Mouse (Mus musculus) ES-E14 (cell line): ENCODE data around the gene E2f2. TPM values are rescaled to one million over a fixed set of nuclear protein-coding genes. Genes with fewer than 3 reads are reported as not detected.
A peak's percentile ranks its signal among the peaks of the same experiment; 100 is the strongest.

Experiments
- DNase-seq: peaks from one replicate; pipeline ENCODE4 v3.0.0-alpha.2; 2013; ENCODE audit warnings: low read depth, low spot score
- H3K27ac ChIP-seq: 2 replicates; pipeline ENCODE4 v1.5.1; 2012; ENCODE audit warnings: low read depth, mild to moderate bottlenecking, low read length, moderate library complexity, mixed read lengths; ENCODE audit not compliant: poor library complexity, insufficient read depth, severe bottlenecking
- H3K36me3 ChIP-seq: 2 replicates; pipeline ENCODE4 v1.6.1; 2012; ENCODE audit warnings: mild to moderate bottlenecking, low read length, moderate library complexity, mixed read lengths; ENCODE audit not compliant: control insufficient read depth, poor library complexity, insufficient read depth, severe bottlenecking
- H3K4me1 ChIP-seq, 2 experiments: fragments of 150-350 bp in 1 of 2; sonication (generic) in 1 of 2; 2 replicates each; pipeline ENCODE4 v1.6.1; 2012; ENCODE audit warnings: low read length in 2 of 2, mild to moderate bottlenecking in 1 of 2, mixed read lengths in 1 of 2; ENCODE audit not compliant: control insufficient read depth in 2 of 2, insufficient read depth in 2 of 2, poor library complexity in 1 of 2
- H3K4me3 ChIP-seq, 2 experiments: fragments of 150-350 bp in 1 of 2; sonication (generic) in 1 of 2; 2 replicates each; pipeline ENCODE4 v1.5.1; 2012; ENCODE audit warnings: low read length in 2 of 2, low read depth in 1 of 2, mild to moderate bottlenecking in 1 of 2, mixed read lengths in 1 of 2; ENCODE audit not compliant: insufficient read depth in 1 of 2, poor library complexity in 1 of 2, severe bottlenecking in 1 of 2
- H3K9ac ChIP-seq: 2 replicates; pipeline ENCODE4 v1.6.1; 2012; ENCODE audit warnings: low read depth, mild to moderate bottlenecking, low read length, mixed read lengths; ENCODE audit not compliant: poor library complexity, insufficient read depth, severe bottlenecking
- H3K9me3 ChIP-seq: fragments of 150-350 bp; sonication (generic); 2 replicates; pipeline ENCODE4 v1.6.1; 2012; ENCODE audit warnings: low read depth, mild to moderate bottlenecking, low read length; ENCODE audit not compliant: control insufficient read depth, insufficient read depth
- CHD2 ChIP-seq: IDR thresholded peaks from 2 replicates; pipeline ENCODE4 v1.6.1; 2014; ENCODE audit warnings: mild to moderate bottlenecking, low read depth, low read length, inconsistent platforms
- HCFC1 ChIP-seq: IDR thresholded peaks from 2 replicates; pipeline ENCODE4 v1.6.1; 2012; ENCODE audit warnings: low read length, inconsistent platforms, borderline replicate concordance; ENCODE audit not compliant: insufficient read depth
- MAFK ChIP-seq: IDR thresholded peaks from 2 replicates; pipeline ENCODE4 v1.6.1; 2014; ENCODE audit warnings: mild to moderate bottlenecking, low read depth, low read length, inconsistent platforms; ENCODE audit not compliant: insufficient read depth
- ZC3H11A ChIP-seq: IDR thresholded peaks from 2 replicates; pipeline ENCODE4 v1.6.1; 2012; ENCODE audit warnings: low read depth, mild to moderate bottlenecking, inconsistent platforms, low read length, borderline replicate concordance
- ZNF384 ChIP-seq: IDR thresholded peaks from 2 replicates; pipeline ENCODE4 v1.6.1; 2012; ENCODE audit warnings: low read depth, low read length, inconsistent platforms
- in situ Hi-C, 2 experiments: fragments of 600-800 bp; cut with MboI; formaldehyde crosslinking; loops; one replicate each; pipeline ENCODE4 v1.15.1; 2025; ENCODE audit warnings: low sequenced_read_pairs in 2 of 2, inconsistent platforms in 1 of 2; ENCODE audit not compliant: unreplicated experiment in 2 of 2
- total RNA-seq: library from RNA; depleted of rRNA; stranded (reverse); fragments of 300-350 nt; gene quantifications from 2 replicates; pipeline ENCODE4 v1.2.3, GENCODE M21; 2012

E2f2 gene
- total RNA-seq, 1 experiment = 7.5 TPM

GRCm38 (mm10) chr4:136178475-136178921, 6.3 kb downstream of the E2f2 start:
- Histone ChIP-seq H3K4me1 (peaks cover 6 to 32% of the 10 kb centered on the region in 2 experiments), H3K27ac (peak overlapping the region; percentile 3; the same call in 1 of the 2 replicates), H3K4me3 (no peak overlapping the region), H3K9me3 (no peaks in the 10 kb centered on the region), H3K9ac (peak overlapping the region; percentile 39; the same call in 1 of the 2 replicates), H3K36me3 (peaks cover 2% of the 10 kb centered on the region)
- TF ChIP-seq HCFC1 (no peak), CHD2 (no peak), ZC3H11A (no peak), ZNF384 (no peak), MAFK (no peak)
- in situ Hi-C loops = no loop called here
- no peak for DNase-seq

DNA sequence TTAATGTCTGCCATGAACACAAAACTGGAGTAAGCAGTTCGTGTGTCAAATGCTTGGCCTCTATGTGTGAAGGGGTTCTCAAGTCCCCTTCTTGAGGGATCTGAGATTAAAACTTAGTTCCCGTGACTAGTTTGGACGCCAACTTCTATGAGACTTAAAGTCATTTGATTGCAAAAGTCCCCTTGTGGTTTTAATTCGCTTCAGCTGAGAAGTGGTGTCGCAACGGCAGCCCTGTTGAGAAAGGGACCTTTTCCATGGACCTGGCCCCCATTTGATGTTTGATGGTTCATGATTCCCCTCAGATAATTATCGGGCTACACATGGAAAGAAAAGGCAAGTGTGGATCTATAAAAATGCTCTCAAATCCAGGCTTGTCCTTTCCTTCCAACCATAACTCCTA, 7.3 kb downstream of the E2f2 start:
- peaks cover 6 to 27% of the 10 kb centered on the region in 2 experiments; a peak in 3 of 4 replicates for H3K4me1 ChIP-seq
- in situ Hi-C loops = no loop called here
- peaks cover 6% of the 10 kb centered on the region for H3K36me3 ChIP-seq

GRCm38 (mm10) chr4:136179998-136180397, 7.8 kb downstream of the E2f2 start:
- Histone ChIP-seq H3K4me1 (peaks cover 6 to 21% of the 10 kb centered on the region in 2 experiments; a peak in 3 of 4 replicates), H3K27ac (peak overlapping the region; percentile 22), H3K36me3 (peaks cover 8% of the 10 kb centered on the region), H3K4me3 (peak overlapping the region; percentile 53 to 72), H3K9ac (peak overlapping the region; percentile 21), H3K9me3 (no peaks in the 10 kb centered on the region)
- TF ChIP-seq MAFK = no peak
- no peak for TF ChIP-seq HCFC1
- TF ChIP-seq ZC3H11A = no peak
- no peak for TF ChIP-seq CHD2
- TF ChIP-seq ZNF384 = no peak
- in situ Hi-C loops = no loop called here
- peak; percentile 94 for DNase-seq

More for the DNA sequence above, 7.3 kb downstream of the E2f2 start:
- Histone ChIP-seq H3K4me3 (peak overlapping the region in 1 of 2 experiments; percentile 72; a peak in 3 of 4 replicates), H3K27ac (no peak overlapping the region; the same call in 1 of the 2 replicates), H3K9ac (no peak overlapping the region; the same call in 1 of the 2 replicates), H3K9me3 (no peaks in the 10 kb centered on the region)
- DNase-seq = no peak
- TF ChIP-seq CHD2 (no peak), HCFC1 (no peak), ZC3H11A (no peak), ZNF384 (no peak), MAFK (no peak)

DNA sequence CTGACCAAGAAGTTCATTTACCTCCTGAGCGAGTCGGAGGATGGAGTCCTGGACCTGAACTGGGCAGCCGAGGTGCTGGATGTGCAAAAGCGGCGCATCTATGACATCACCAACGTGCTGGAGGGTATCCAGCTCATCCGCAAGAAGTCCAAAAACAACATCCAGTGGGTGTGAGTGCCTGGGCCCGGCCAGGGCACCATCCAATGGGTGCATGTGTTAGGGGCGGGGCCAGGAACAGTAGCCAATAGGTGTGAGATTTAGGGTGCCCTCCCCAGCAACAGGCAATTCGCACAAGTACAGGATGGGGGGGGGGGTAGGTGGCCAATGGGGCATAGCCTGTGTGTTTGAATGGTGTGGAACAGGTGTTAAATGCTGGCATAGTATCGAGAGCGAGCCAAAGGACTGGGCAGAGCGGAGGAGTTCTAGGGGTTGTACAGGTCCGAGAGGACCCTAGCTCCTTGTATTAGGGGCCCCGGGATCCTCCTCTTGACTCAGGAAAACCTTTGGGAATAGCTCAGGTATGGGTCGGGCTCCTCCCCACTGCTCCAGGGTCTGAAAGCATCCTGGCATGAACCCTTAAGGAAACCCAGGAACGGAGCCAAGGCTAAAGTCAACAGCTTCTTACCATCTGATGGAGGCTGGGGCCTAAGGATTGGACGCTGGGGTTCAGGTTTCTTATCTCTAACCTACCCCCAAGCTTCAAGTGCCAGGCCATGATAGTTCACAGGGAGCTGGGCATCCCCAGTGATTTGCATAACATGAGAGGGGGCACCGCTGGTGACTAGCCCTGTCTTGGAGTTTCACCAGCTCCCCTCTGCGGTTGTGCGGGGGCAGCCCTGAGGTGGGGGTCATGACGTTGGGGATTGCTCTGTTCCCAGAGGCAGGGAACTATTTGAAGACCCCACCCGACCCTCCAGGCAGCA, 8.5 kb downstream of the E2f2 start:
- peak; percentile 90 for DNase-seq
- H3K36me3 ChIP-seq = peaks cover 10% of the 10 kb centered on the region
- TF ChIP-seq ZC3H11A (no peak), CHD2 (peak; percentile 62)
- H3K9ac ChIP-seq = peak overlapping the region; percentile 45
- no peaks in the 10 kb centered on the region for H3K9me3 ChIP-seq
- in situ Hi-C loops = no loop called here
- H3K4me1 ChIP-seq = peaks cover 6 to 18% of the 10 kb centered on the region in 2 experiments; a peak in 3 of 4 replicates
- peak overlapping the region; percentile 53 to 72 for H3K4me3 ChIP-seq
- H3K27ac ChIP-seq = peak overlapping the region; percentile 35
